Mouse (Mus musculus) limb, embryonic 11.5 days (tissue): ENCODE measurements at regions not wholly inside any gene's neighbourhood (a gene's known extent, or its start where the extent isn't known, plus 50 kb on each side); places are given as distances from the start of the nearest gene placed in this dataset.
A peak's percentile ranks its signal among the peaks of the same experiment; 100 is the strongest.

Experiments
- ATAC-seq: fragments of 200-750 bp; cut with Nextera tagmentation; 2 replicates; pipeline ENCODE4 v1.8.0; 2017; ENCODE audit warnings: low read depth; ENCODE audit not compliant: insufficient number of reproducible peaks, low FRiP score, low TSS enrichment
- DNase-seq: peaks from one replicate; pipeline ENCODE4 v3.0.0-alpha.2; 2015; ENCODE audit warnings: low spot score
- H3K27ac ChIP-seq: fragments of 300-500 bp; sonication (generic); replicated peaks from 2 replicates; pipeline ENCODE4 v1.5.1; 2014; ENCODE audit warnings: low read depth, mild to moderate bottlenecking, low read length
- H3K27me3 ChIP-seq: fragments of 300-500 bp; sonication (generic); 2 replicates; pipeline ENCODE4 v1.6.1; 2014; ENCODE audit warnings: mild to moderate bottlenecking, low read length, mixed read lengths; ENCODE audit not compliant: control insufficient read depth, insufficient read depth
- H3K36me3 ChIP-seq: fragments of 300-500 bp; sonication (generic); 2 replicates; pipeline ENCODE4 v1.6.1; 2014; ENCODE audit warnings: mild to moderate bottlenecking, low read length, moderate library complexity, mixed read lengths; ENCODE audit not compliant: control insufficient read depth, insufficient read depth
- H3K4me1 ChIP-seq: fragments of 300-500 bp; sonication (generic); 2 replicates; pipeline ENCODE4 v1.6.1; 2014; ENCODE audit warnings: low read length, mixed read lengths; ENCODE audit not compliant: control insufficient read depth, insufficient read depth
- H3K4me2 ChIP-seq: fragments of 300-500 bp; sonication (generic); 2 replicates; pipeline ENCODE4 v1.6.1; 2014; ENCODE audit warnings: low read depth, mild to moderate bottlenecking, moderate library complexity; ENCODE audit not compliant: severe bottlenecking
- H3K4me3 ChIP-seq: fragments of 300-500 bp; sonication (generic); 2 replicates; pipeline ENCODE4 v1.5.1; 2014; ENCODE audit warnings: low read depth, low read length
- H3K9ac ChIP-seq: fragments of 300-500 bp; sonication (generic); 2 replicates; pipeline ENCODE4 v1.6.1; 2014; ENCODE audit warnings: mild to moderate bottlenecking, low read length
- H3K9me3 ChIP-seq: fragments of 300-500 bp; sonication (generic); 2 replicates; pipeline ENCODE4 v1.6.1; 2016; ENCODE audit warnings: low read length; ENCODE audit not compliant: control insufficient read depth
- WGBS: fragments of 180-500 bp; shearing (Covaris S2); extraction: QIAGEN DNeasy Blood & Tissue Kit; methylation state at CpG from one replicate; pipeline ENCODE4 v1.1.7; 2014; 5-methylcytosine and 5-hydroxymethylcytosine counted together

- 67% methylated on average over 1 of the region's 1 CpGs for WGBS
- ATAC-seq: no peak
These were observed 127.7 kb downstream of the Pros1 start for GRCm38 (mm10) chr16:62981821-62982220.

DNA sequence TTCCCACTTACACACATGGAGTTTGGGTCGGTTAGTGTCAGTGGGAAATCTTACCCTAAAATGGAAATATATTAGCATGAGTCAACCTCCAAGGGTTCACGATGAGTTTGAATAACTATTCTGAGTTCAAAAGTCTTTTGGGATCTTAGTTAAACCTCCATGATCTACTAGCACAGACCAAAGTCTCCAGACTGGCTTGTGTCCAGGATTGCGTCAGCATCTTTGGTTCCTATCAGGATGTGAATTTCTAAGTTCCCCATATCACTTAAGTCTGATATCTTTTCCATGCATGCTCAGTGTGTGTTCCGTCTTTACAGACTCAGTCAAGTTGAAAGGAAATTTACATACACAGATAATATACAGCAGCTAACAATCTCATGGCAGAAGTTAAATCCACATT is 128.5 kb downstream of the Pros1 start:
- Histone ChIP-seq H3K27me3 (no peaks in the 10 kb centered on the region), H3K27ac (no peak overlapping the region), H3K36me3 (no peaks in the 10 kb centered on the region), H3K4me1 (no peaks in the 10 kb centered on the region), H3K9me3 (no peaks in the 10 kb centered on the region), H3K9ac (no peak overlapping the region), H3K4me2 (no peak overlapping the region), H3K4me3 (no peak overlapping the region)
- DNase-seq: no peak
- WGBS: 75% methylated on average over 4 of the region's 4 CpGs
- ATAC-seq: no peak

More at GRCm38 (mm10) chr16:62981821-62982220, 127.7 kb downstream of the Pros1 start:
- no peak for DNase-seq
- H3K36me3 ChIP-seq: no peaks in the 10 kb centered on the region
- H3K27ac ChIP-seq: no peak overlapping the region
- no peaks in the 10 kb centered on the region for H3K4me1 ChIP-seq
- H3K27me3 ChIP-seq: no peaks in the 10 kb centered on the region
- no peak overlapping the region for H3K4me2 ChIP-seq
- no peaks in the 10 kb centered on the region for H3K9me3 ChIP-seq
- H3K9ac ChIP-seq: no peak overlapping the region
- H3K4me3 ChIP-seq: no peak overlapping the region

GRCm38 (mm10) chr16:62995555-62995954 is 141.4 kb downstream of the Pros1 start:
- no peak overlapping the region for H3K9ac ChIP-seq
- 19% methylated on average over 3 of the region's 3 CpGs for WGBS
- DNase-seq: no peak
- H3K36me3 ChIP-seq: no peaks in the 10 kb centered on the region
- ATAC-seq: no peak
- no peak overlapping the region for H3K27ac ChIP-seq
- H3K9me3 ChIP-seq: no peaks in the 10 kb centered on the region
- no peak overlapping the region for H3K4me2 ChIP-seq
- no peaks in the 10 kb centered on the region for H3K27me3 ChIP-seq
- H3K4me1 ChIP-seq: 0 out of 2 replicates have a peak, but pooled peaks cover 2% of the 10 kb centered on the region
- no peak overlapping the region for H3K4me3 ChIP-seq

DNA sequence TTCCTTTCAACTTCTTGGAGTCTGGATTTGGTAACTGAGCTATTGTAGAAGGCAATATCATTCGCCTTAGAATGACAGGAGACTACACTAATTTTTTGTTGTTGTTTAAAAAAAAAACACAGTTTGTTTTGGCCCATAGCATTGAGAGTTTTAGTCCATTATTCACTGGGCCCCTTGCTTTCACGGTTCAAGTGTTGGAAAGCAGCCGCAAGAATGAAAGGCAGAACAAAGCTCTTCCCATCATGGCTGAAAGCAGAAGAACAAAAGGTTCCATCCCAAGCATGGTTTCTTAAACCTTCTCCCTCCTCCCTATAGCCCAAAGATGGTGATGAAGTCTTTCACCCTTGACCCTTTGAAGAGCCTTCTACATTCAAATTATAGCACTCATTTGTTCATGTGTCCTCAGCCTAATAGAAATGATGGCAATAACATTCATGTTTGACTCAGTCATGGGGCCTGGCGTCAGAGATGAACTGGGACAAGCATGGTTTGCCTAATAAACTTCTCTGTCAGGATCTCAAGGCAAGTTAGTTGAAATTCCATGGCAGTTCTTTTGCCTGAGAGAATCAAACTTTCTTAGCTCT is 157.1 kb downstream of the Pros1 start:
- Histone ChIP-seq H3K27me3 (no peaks in the 10 kb centered on the region), H3K4me2 (no peak overlapping the region), H3K4me1 (no peaks in the 10 kb centered on the region), H3K9me3 (no peaks in the 10 kb centered on the region), H3K4me3 (no peak overlapping the region), H3K27ac (no peak overlapping the region), H3K36me3 (no peaks in the 10 kb centered on the region), H3K9ac (no peak overlapping the region)
- WGBS: 84% methylated on average over 4 of the region's 4 CpGs
- DNase-seq: no peak
- ATAC-seq: no peak

GRCm38 (mm10) chr16:63014453-63014852 is 160.3 kb downstream of the Pros1 start:
- Histone ChIP-seq H3K4me3 (no peak overlapping the region), H3K27me3 (no peaks in the 10 kb centered on the region), H3K9ac (no peak overlapping the region), H3K36me3 (no peaks in the 10 kb centered on the region), H3K9me3 (no peaks in the 10 kb centered on the region), H3K4me1 (no peaks in the 10 kb centered on the region), H3K4me2 (no peak overlapping the region), H3K27ac (no peak overlapping the region)
- 37% methylated on average over 7 of the region's 7 CpGs for WGBS
- DNase-seq (no peak), ATAC-seq (no peak)

DNA sequence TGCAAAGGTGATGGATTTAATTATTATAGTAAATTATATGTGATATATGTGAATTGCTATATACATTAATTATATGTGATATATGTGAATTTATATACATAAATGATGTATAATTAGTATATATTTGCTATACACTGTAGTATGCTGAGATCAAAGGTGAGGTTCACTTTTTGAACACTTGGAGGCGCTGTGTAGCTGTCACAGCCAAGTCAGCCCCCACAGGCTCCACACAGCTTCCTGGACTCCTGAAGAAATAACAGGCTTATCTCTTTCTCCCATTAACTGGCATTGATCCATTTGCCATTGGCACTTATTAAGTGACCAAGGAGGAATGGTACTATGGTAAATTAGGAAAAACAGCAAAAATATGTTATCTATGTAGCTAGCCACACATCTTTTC is 162.0 kb downstream of the Pros1 start:
- no peak for ATAC-seq
- Histone ChIP-seq H3K27me3 (no peaks in the 10 kb centered on the region), H3K9me3 (no peaks in the 10 kb centered on the region), H3K27ac (no peak overlapping the region), H3K4me2 (no peak overlapping the region), H3K9ac (no peak overlapping the region), H3K4me3 (no peak overlapping the region), H3K36me3 (no peaks in the 10 kb centered on the region), H3K4me1 (no peaks in the 10 kb centered on the region)
- DNase-seq: peak; percentile 70
- 29% methylated on average over 1 of the region's 1 CpGs for WGBS

DNA sequence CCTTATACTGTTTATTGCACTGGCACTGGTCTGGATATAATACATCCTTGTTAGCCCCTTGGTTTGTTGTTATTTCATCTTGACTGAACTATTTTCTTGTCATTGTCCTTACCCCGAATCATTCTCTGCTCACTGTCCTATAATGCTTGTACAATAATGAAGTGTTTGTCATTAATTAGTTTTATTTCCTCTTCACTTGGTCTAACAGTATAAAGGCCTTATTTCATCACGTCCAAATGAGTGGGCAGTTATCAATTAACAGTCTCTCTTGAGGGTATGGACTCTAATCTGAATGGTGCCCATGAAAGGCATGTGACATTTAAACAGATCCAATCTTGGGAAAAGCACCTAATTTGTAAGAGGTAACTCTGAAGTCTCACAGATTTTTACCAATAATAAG is 162.6 kb downstream of the Pros1 start:
- ATAC-seq: no peak

GRCm38 (mm10) chr16:63030399-63030798 is 176.3 kb downstream of the Pros1 start:
- no peak overlapping the region for H3K4me2 ChIP-seq
- H3K27me3 ChIP-seq: no peaks in the 10 kb centered on the region
- no peaks in the 10 kb centered on the region; the same call in 1 of the 2 replicates for H3K4me1 ChIP-seq
- ATAC-seq (no peak), DNase-seq (no peak)
- no peaks in the 10 kb centered on the region for H3K36me3 ChIP-seq
- no peak overlapping the region for H3K4me3 ChIP-seq
- H3K27ac ChIP-seq: no peak overlapping the region
- 83% methylated on average over 4 of the region's 4 CpGs for WGBS
- no peaks in the 10 kb centered on the region for H3K9me3 ChIP-seq
- no peak overlapping the region for H3K9ac ChIP-seq

More for the DNA sequence above, 162.6 kb downstream of the Pros1 start:
- no peaks in the 10 kb centered on the region for H3K36me3 ChIP-seq
- H3K9me3 ChIP-seq: no peaks in the 10 kb centered on the region
- H3K4me2 ChIP-seq: no peak overlapping the region
- H3K4me3 ChIP-seq: no peak overlapping the region
- no peak overlapping the region for H3K9ac ChIP-seq
- no peaks in the 10 kb centered on the region for H3K27me3 ChIP-seq
- H3K4me1 ChIP-seq: no peaks in the 10 kb centered on the region
- no peak overlapping the region for H3K27ac ChIP-seq
- 36% methylated on average over 2 of the region's 2 CpGs for WGBS
- no peak for DNase-seq

GRCm38 (mm10) chr16:63031035-63031434 is 176.9 kb downstream of the Pros1 start:
- H3K27me3 ChIP-seq: no peaks in the 10 kb centered on the region
- ATAC-seq (no peak), DNase-seq (no peak)
- H3K9ac ChIP-seq: no peak overlapping the region
- no peaks in the 10 kb centered on the region for H3K9me3 ChIP-seq
- 62% methylated on average over 5 of the region's 5 CpGs for WGBS
- no peaks in the 10 kb centered on the region for H3K36me3 ChIP-seq
- H3K4me2 ChIP-seq: no peak overlapping the region
- H3K4me1 ChIP-seq: no peaks in the 10 kb centered on the region; the same call in 1 of the 2 replicates
- no peak overlapping the region for H3K27ac ChIP-seq
- H3K4me3 ChIP-seq: no peak overlapping the region
